Mouse (Mus musculus): ENCODE results near the gene Tmem229b. TPM values are rescaled to one million over a fixed set of nuclear protein-coding genes. Genes with fewer than 3 reads are reported as not detected.
"Not testable (repeated sequence)": the region's sequence is repeated elsewhere in the genome, so short reads cannot be mapped to it uniquely, and the experiment has no call there.

Gene Tmem229b
- polyA plus RNA-seq, 1 experiment from 2014 or later: 11.8 TPM

DNA sequence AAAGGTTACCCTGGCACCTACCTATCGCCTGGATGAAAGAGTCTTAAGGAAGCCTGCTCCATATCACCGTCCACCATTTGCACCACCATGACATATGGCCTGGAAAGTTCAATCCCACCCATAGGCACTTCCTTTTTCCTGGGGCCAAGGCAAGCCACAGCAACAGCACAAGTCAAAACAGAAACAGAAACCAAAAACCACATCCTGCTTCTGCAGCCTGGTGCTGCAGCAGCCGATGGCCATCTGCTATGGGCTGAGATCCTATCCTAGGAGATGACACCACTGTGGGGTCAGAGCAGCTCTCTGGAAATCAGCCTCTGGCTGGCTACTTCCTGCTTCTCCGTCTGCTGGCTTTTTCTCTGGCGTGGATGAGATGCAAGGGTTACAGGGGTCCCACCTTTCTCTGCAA lies 26.7 kb downstream of the Tmem229b start:
- Histone ChIP-seq H3K4me1 (peaks cover 11% of the 10 kb centered on the region; the same call in 1 of the 2 replicates), H3K36me3 (no peaks in the 10 kb centered on the region), H3K27me3 (no peaks in the 10 kb centered on the region), H3K9ac (no peak overlapping the region), H3K4me2 (replicated peaks) (no peak overlapping the region), H3K27ac (replicated peaks) (no peak overlapping the region), H3K4me3 (replicated peaks) (no peak overlapping the region), H3K9me3 (replicated peaks) (no peaks in the 10 kb centered on the region)
- no peak for ATAC-seq (ENCODE audit: insufficient number of reproducible peaks, low FRiP score, low TSS enrichment, low read depth)
- 62% methylated on average over 5 of the region's 5 CpGs for WGBS

DNA sequence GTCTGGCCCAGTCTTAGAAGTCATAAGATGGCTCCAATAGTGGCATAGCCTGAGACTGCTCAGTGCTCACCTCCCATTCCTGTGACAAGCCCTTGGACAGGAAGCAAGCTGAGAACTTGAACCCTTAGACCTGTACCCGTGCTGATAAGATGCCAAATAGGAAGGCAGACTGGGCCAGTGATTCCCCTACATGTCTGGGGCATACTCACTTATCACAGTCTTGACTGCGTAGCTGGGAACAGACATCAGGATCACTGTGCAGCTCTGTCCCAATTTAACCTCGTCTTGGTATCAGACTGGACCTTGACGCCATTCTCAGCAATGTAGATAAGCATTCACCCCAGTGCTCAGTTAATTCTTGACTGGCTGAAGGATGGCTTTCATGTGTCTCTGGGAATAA lies 29.9 kb downstream of the Tmem229b start:
- no peak overlapping the region for H3K9ac ChIP-seq
- no peak overlapping the region for H3K4me3 ChIP-seq (replicated peaks)
- no peak for ATAC-seq (ENCODE audit: insufficient number of reproducible peaks, low FRiP score, low TSS enrichment, low read depth)
- H3K4me2 ChIP-seq (replicated peaks): no peak overlapping the region
- no peaks in the 10 kb centered on the region for H3K36me3 ChIP-seq
- peaks cover 2% of the 10 kb centered on the region; the same call in 1 of the 2 replicates for H3K4me1 ChIP-seq
- no peak overlapping the region for H3K27ac ChIP-seq (replicated peaks)
- H3K9me3 ChIP-seq (replicated peaks): no peaks in the 10 kb centered on the region
- no peaks in the 10 kb centered on the region for H3K27me3 ChIP-seq
- 85% methylated on average over 4 of the region's 4 CpGs for WGBS

GRCm38 (mm10) chr12:78977078-78977477 lies 30.3 kb downstream of the Tmem229b start:
- no peaks in the 10 kb centered on the region for H3K36me3 ChIP-seq
- H3K4me2 ChIP-seq (replicated peaks): no peak overlapping the region
- no peaks in the 10 kb centered on the region for H3K27me3 ChIP-seq
- no peak overlapping the region for H3K4me3 ChIP-seq (replicated peaks)
- no peaks in the 10 kb centered on the region for H3K9me3 ChIP-seq (replicated peaks)
- WGBS: 72% methylated on average over 4 of the region's 4 CpGs
- H3K9ac ChIP-seq: no peak overlapping the region
- ATAC-seq (ENCODE audit: insufficient number of reproducible peaks, low FRiP score, low TSS enrichment, low read depth): no peak
- H3K4me1 ChIP-seq: no peaks in the 10 kb centered on the region; the same call in 1 of the 2 replicates
- no peak overlapping the region for H3K27ac ChIP-seq (replicated peaks)

DNA sequence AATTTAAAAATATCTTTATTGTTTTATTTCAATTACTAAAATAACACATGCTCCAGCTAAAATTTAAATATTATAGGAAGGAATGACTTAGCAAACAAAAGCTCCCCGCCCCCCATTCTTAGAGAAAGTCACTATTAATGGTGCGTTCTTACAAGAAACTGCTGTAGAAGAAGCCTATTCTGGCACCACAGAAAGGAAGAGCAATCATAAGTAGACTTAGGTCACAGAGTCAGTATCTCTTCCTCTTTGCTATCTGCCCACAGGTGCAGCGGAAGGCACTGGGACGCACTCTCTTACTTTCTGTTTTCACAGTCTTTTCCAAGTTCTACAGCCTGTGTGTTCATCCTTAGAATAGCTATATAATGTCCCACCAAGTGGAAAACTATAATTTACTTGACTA lies 31.6 kb downstream of the Tmem229b start:
- 92% methylated on average over 4 of the region's 4 CpGs for WGBS
- no peak for ATAC-seq (ENCODE audit: insufficient number of reproducible peaks, low FRiP score, low TSS enrichment, low read depth)

GRCm38 (mm10) chr12:78974767-78975166 lies 32.7 kb downstream of the Tmem229b start:
- H3K4me3 ChIP-seq (replicated peaks): no peak overlapping the region
- H3K27ac ChIP-seq (replicated peaks): no peak overlapping the region
- WGBS: 91% methylated on average over 5 of the region's 5 CpGs
- H3K9ac ChIP-seq: no peak overlapping the region
- ATAC-seq (ENCODE audit: insufficient number of reproducible peaks, low FRiP score, low TSS enrichment, low read depth): no peak
- H3K4me2 ChIP-seq (replicated peaks): no peak overlapping the region
- H3K4me1 ChIP-seq: no peaks in the 10 kb centered on the region
- H3K9me3 ChIP-seq (replicated peaks): no peaks in the 10 kb centered on the region
- no peaks in the 10 kb centered on the region for H3K36me3 ChIP-seq
- H3K27me3 ChIP-seq: no peaks in the 10 kb centered on the region

More for the DNA sequence above, 31.6 kb downstream of the Tmem229b start:
- Histone ChIP-seq H3K27me3 (no peaks in the 10 kb centered on the region), H3K9me3 (replicated peaks) (no peaks in the 10 kb centered on the region), H3K36me3 (no peaks in the 10 kb centered on the region), H3K9ac (no peak overlapping the region), H3K4me2 (replicated peaks) (no peak overlapping the region), H3K4me1 (no peaks in the 10 kb centered on the region), H3K4me3 (replicated peaks) (no peak overlapping the region), H3K27ac (replicated peaks) (no peak overlapping the region)

GRCm38 (mm10) chr12:78973779-78974178 lies 33.6 kb downstream of the Tmem229b start:
- Histone ChIP-seq H3K9me3 (replicated peaks) (no peaks in the 10 kb centered on the region), H3K4me1 (no peaks in the 10 kb centered on the region), H3K36me3 (no peaks in the 10 kb centered on the region), H3K27me3 (no peaks in the 10 kb centered on the region), H3K9ac (no peak overlapping the region), H3K4me2 (replicated peaks) (no peak overlapping the region), H3K4me3 (replicated peaks) (no peak overlapping the region), H3K27ac (replicated peaks) (no peak overlapping the region)
- 76% methylated on average over 2 of the region's 2 CpGs for WGBS
- no peak for ATAC-seq (ENCODE audit: insufficient number of reproducible peaks, low FRiP score, low TSS enrichment, low read depth)

DNA sequence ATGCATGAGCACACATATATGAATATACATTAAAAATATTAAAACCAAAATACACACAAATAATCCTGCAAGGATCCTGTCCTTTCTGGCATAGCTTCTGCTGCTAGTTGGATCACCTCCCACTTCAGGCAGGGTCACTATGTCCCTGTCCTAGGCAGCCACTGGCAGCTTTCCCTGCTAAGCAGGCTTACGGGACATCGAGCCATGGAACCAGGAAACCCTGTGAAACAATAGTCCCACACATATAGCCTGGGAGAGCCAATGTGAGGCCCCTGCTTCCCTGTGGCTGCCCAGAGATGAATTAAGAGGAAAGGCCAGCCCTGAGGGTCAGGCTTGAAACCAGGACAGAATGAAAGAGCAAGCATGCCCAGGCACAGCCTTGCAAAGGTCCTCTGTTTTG lies 35.8 kb downstream of the Tmem229b start:
- H3K27ac ChIP-seq (replicated peaks): no peak overlapping the region
- H3K9me3 ChIP-seq (replicated peaks): no peaks in the 10 kb centered on the region
- no peak overlapping the region for H3K9ac ChIP-seq
- no peak for ATAC-seq (ENCODE audit: insufficient number of reproducible peaks, low FRiP score, low TSS enrichment, low read depth)
- H3K4me1 ChIP-seq: no peaks in the 10 kb centered on the region
- WGBS: 35% methylated on average over 2 of the region's 2 CpGs
- no peak overlapping the region for H3K4me3 ChIP-seq (replicated peaks)
- no peak overlapping the region for H3K4me2 ChIP-seq (replicated peaks)
- H3K36me3 ChIP-seq: no peaks in the 10 kb centered on the region
- H3K27me3 ChIP-seq: no peaks in the 10 kb centered on the region

DNA sequence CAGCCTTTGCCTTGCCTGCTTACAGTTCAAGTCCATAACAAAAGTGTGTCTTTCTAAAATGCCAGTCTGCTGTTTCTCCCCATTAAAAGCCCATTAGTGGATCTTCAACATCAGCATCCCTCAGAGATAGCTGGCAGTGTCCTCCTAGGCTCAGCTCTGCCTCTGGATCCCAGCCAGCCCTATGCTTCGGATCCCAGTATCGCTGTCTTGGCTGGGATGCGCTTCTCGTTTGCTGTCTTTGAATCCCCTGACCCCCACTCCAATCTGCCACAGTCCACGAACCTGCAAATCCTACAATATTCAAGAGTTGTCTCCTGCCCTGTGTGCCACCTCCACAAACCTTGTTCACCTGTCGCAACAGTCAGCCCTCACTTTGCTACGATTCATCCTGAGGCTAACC lies 36.7 kb downstream of the Tmem229b start:
- H3K27ac ChIP-seq (replicated peaks): no peak overlapping the region

GRCm38 (mm10) chr12:78964496-78964895 lies 42.9 kb downstream of the Tmem229b start:
- not testable (repeated sequence) for H3K27me3 ChIP-seq; H3K27ac ChIP-seq (replicated peaks); H3K36me3 ChIP-seq; ATAC-seq (ENCODE audit: insufficient number of reproducible peaks, low FRiP score, low TSS enrichment, low read depth); H3K9ac ChIP-seq; H3K4me3 ChIP-seq (replicated peaks); H3K9me3 ChIP-seq (replicated peaks); H3K4me1 ChIP-seq; H3K4me2 ChIP-seq (replicated peaks)
- WGBS: 94% methylated on average over 11 of the region's 11 CpGs

More for the DNA sequence above, 36.7 kb downstream of the Tmem229b start:
- Histone ChIP-seq H3K36me3 (no peaks in the 10 kb centered on the region), H3K4me1 (no peaks in the 10 kb centered on the region), H3K4me2 (replicated peaks) (no peak overlapping the region), H3K9ac (no peak overlapping the region), H3K9me3 (replicated peaks) (no peaks in the 10 kb centered on the region), H3K27me3 (no peaks in the 10 kb centered on the region), H3K4me3 (replicated peaks) (no peak overlapping the region)
- 80% methylated on average over 7 of the region's 7 CpGs for WGBS
- no peak for ATAC-seq (ENCODE audit: insufficient number of reproducible peaks, low FRiP score, low TSS enrichment, low read depth)

GRCm38 (mm10) chr12:78956405-78956804 lies 51.0 kb downstream of the Tmem229b start:
- Histone ChIP-seq H3K27me3 (no peaks in the 10 kb centered on the region), H3K36me3 (no peaks in the 10 kb centered on the region), H3K4me2 (replicated peaks) (no peak overlapping the region), H3K27ac (replicated peaks) (no peak overlapping the region), H3K4me1 (no peaks in the 10 kb centered on the region), H3K9ac (no peak overlapping the region), H3K9me3 (replicated peaks) (no peaks in the 10 kb centered on the region), H3K4me3 (replicated peaks) (no peak overlapping the region)
- no peak for ATAC-seq (ENCODE audit: insufficient number of reproducible peaks, low FRiP score, low TSS enrichment, low read depth)
- 75% methylated on average over 4 of the region's 4 CpGs for WGBS

DNA sequence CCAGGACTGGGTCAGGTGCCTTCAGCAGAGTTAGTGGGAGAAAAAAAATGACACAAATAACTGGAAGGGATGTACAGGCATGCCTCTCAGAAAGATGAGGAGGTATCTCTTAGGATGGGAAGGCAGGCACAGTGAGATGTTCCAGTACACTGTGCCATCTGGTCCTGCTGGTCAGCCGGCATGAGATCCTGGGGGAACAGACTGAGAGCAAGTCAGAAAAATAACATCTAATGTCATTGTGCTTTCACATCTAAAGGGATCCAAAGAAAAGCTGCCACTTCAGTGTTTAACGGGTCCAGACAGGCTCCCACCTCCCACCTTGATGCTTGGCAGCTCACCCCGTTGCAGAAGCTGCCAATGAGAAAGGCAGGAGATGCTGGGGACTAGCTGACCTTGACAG lies 54.9 kb downstream of the Tmem229b start:
- Histone ChIP-seq H3K27ac (replicated peaks) (no peak overlapping the region), H3K27me3 (no peaks in the 10 kb centered on the region), H3K4me1 (no peaks in the 10 kb centered on the region), H3K9ac (no peak overlapping the region), H3K9me3 (replicated peaks) (no peaks in the 10 kb centered on the region), H3K4me3 (replicated peaks) (no peak overlapping the region), H3K4me2 (replicated peaks) (no peak overlapping the region), H3K36me3 (no peaks in the 10 kb centered on the region)
- no peak for ATAC-seq (ENCODE audit: insufficient number of reproducible peaks, low FRiP score, low TSS enrichment, low read depth)
- 50% methylated on average over 3 of the region's 3 CpGs for WGBS

DNA sequence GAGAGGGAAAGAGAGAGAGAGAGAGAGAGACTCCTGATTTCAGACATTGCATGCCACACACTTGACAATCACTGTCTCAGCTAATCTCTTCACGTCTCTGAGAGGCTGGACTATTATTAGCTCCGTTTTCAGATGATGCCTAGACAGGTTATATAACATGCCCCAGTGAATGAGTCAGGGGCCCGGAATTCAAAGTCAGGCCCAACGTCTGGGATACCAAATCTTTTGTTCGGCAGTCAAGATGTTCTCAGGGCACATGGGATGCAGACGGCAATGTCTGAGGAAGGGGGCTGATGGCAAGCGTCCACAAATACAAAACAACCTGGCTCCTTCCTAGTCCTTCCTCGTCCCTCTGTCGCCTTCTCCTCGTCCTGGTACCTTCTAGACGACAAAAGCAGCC lies 55.4 kb downstream of the Tmem229b start:
- Histone ChIP-seq H3K27me3 (no peaks in the 10 kb centered on the region), H3K36me3 (no peaks in the 10 kb centered on the region), H3K4me3 (replicated peaks) (no peak overlapping the region), H3K4me1 (no peaks in the 10 kb centered on the region), H3K9ac (no peak overlapping the region), H3K9me3 (replicated peaks) (no peaks in the 10 kb centered on the region), H3K4me2 (replicated peaks) (no peak overlapping the region), H3K27ac (replicated peaks) (no peak overlapping the region)
- 56% methylated on average over 11 of the region's 11 CpGs for WGBS
- no peak for ATAC-seq (ENCODE audit: insufficient number of reproducible peaks, low FRiP score, low TSS enrichment, low read depth)

All from embryonic facial prominence, embryonic 15.5 days (tissue).